Mouse (Mus musculus) hindbrain, embryonic 14.5 days (tissue): Measurements from ENCODE around the gene Ralgps2. TPM values are rescaled to one million over a fixed set of nuclear protein-coding genes. Genes with fewer than 3 reads are reported as not detected.

Experiments used
- ATAC-seq: fragments of 200-750 bp; cut with Nextera tagmentation; 2 replicates; pipeline ENCODE4 v1.8.0; 2017; ENCODE audit warnings: moderate number of reproducible peaks, mild to moderate bottlenecking, moderate TSS enrichment, moderate library complexity; ENCODE audit not compliant: low FRiP score
- DNase-seq: peaks from one replicate; pipeline ENCODE4 v3.0.0-alpha.2; 2015; ENCODE audit warnings: low spot score
- H3K27ac ChIP-seq: fragments of 300-500 bp; sonication (generic); 2 replicates; pipeline ENCODE4 v1.5.1; 2014; ENCODE audit warnings: mild to moderate bottlenecking, moderate library complexity
- H3K27me3 ChIP-seq: fragments of 300-500 bp; sonication (generic); 2 replicates; pipeline ENCODE4 v1.6.1; 2014; ENCODE audit warnings: mild to moderate bottlenecking, low read length, mixed read lengths; ENCODE audit not compliant: control insufficient read depth, insufficient read depth
- H3K36me3 ChIP-seq: fragments of 300-500 bp; sonication (generic); replicated peaks from 2 replicates; pipeline ENCODE4 v1.6.1; 2014; ENCODE audit not compliant: control insufficient read depth, insufficient read depth
- H3K4me1 ChIP-seq: fragments of 300-500 bp; sonication (generic); replicated peaks from 2 replicates; pipeline ENCODE4 v1.6.1; 2014; ENCODE audit warnings: antibody characterized with exemption, low read length, mixed read lengths; ENCODE audit not compliant: control insufficient read depth, insufficient read depth
- H3K4me2 ChIP-seq: fragments of 300-500 bp; sonication (generic); replicated peaks from 2 replicates; pipeline ENCODE4 v1.6.1; 2014; ENCODE audit warnings: mild to moderate bottlenecking, moderate library complexity
- H3K4me3 ChIP-seq: fragments of 300-500 bp; sonication (generic); replicated peaks from 2 replicates; pipeline ENCODE4 v1.5.1; 2014; ENCODE audit warnings: mild to moderate bottlenecking, low read length
- H3K9ac ChIP-seq: fragments of 300-500 bp; sonication (generic); 2 replicates; pipeline ENCODE4 v1.6.1; 2014
- H3K9me3 ChIP-seq: fragments of 300-500 bp; sonication (generic); 2 replicates; pipeline ENCODE4 v1.6.1; 2016; ENCODE audit warnings: low read length; ENCODE audit not compliant: control insufficient read depth
- WGBS: fragments of 180-500 bp; shearing (Covaris S2); extraction: QIAGEN DNeasy Blood & Tissue Kit; methylation state at CpG from one replicate; pipeline ENCODE4 v1.1.7; 2014; 5-methylcytosine and 5-hydroxymethylcytosine counted together
- polyA plus RNA-seq: library from polyadenylated mRNA; unstranded; fragments of >200 nt; fragmentation: Nextera tagmentation; extraction: Ambion mirVana; gene quantifications from 2 replicates; pipeline ENCODE4 v1.2.1, GENCODE M21; 2014

Gene Ralgps2
- 85.6 and 89.5 TPM in 2 replicates for polyA plus RNA-seq

GRCm38 (mm10) chr1:156939251-156940141, at the start of gene Ralgps2:
Ralgps2 (minus strand) TSS chr1:156939626.
- peak; percentile 82 for ATAC-seq
- WGBS: under 1% methylated on average over 116 of the region's 124 CpGs

DNA sequence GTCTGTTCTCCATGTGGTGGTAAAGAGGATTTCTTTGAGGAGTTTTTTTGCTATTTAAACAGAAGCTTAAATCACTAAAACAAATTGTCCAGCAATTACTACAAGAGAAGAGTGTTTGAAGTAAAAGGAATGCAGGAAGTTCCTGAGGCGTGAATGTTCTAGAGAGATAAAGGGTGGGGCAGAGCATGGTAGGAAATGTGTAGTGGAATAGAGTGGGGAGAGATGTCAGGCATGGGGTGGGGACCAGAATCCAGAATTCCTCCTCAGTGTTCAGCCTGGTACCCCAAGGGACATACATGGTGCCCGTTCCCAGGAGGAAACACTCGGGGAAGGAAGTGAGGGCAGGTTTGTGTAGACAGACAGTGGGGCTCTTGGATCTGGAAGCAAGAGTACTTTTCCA, 48.1 kb upstream of the Ralgps2 start:
- H3K9ac ChIP-seq: no peak overlapping the region
- H3K4me2 ChIP-seq: no peak overlapping the region
- no peaks in the 10 kb centered on the region for H3K36me3 ChIP-seq
- 87% methylated on average over 3 of the region's 3 CpGs for WGBS
- H3K27me3 ChIP-seq: no peaks in the 10 kb centered on the region
- DNase-seq (no peak), ATAC-seq (no peak)
- peaks cover 22% of the 10 kb centered on the region; the same call in 1 of the 2 replicates for H3K4me1 ChIP-seq
- no peak overlapping the region for H3K27ac ChIP-seq
- H3K9me3 ChIP-seq: no peaks in the 10 kb centered on the region
- H3K4me3 ChIP-seq: no peak overlapping the region

More at GRCm38 (mm10) chr1:156939251-156940141, at the start of gene Ralgps2:
- Histone ChIP-seq H3K9me3 (no peaks in the 10 kb centered on the region), H3K4me3 (peak within 1 kb of the TSS; percentile 95), H3K4me1 (peaks cover 14% of the 10 kb centered on the region), H3K4me2 (peak within 1 kb of the TSS; percentile 79), H3K27me3 (no peaks in the 10 kb centered on the region), H3K36me3 (no peaks in the 10 kb centered on the region), H3K9ac (peak within 1 kb of the TSS; percentile 97), H3K27ac (peak within 1 kb of the TSS; percentile 98)
- DNase-seq: peak; percentile 70

DNA sequence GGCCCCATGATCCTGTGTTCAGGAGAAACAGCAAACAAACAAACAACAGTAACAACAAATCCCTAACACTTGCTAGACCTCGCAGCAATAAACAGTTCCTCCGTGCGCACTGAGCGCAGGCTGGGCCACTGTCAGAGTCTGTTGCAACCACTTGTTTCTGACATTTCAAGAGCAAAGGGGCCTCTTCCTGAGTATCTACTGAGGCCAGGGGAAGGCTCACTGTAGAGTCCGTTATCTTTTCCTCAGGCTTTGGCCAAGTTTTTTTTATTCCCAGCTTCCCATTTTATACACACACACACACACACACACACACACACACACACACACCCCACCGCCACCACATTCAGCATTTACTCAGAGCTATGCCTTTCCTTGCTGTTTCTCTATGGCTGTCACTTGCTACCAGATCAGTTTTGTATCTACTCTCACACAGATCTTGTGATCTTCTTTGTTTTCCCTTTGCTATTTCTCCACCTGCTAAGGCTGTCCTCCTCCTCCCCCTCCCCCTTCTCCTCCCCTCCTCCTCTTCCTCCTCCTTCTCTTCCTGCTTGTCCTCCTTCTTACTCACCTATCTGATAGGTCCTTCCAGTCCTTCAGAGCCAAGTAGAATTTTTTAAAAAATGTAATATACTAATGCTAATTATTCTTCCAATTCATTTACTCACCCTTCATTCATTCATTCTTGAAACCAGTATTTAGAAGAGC, 47.4 kb upstream of the Ralgps2 start:
- Histone ChIP-seq H3K4me2 (no peak overlapping the region), H3K4me3 (no peak overlapping the region), H3K27me3 (no peaks in the 10 kb centered on the region), H3K9ac (no peak overlapping the region), H3K4me1 (peaks cover 22% of the 10 kb centered on the region; the same call in 1 of the 2 replicates), H3K36me3 (no peaks in the 10 kb centered on the region), H3K9me3 (no peaks in the 10 kb centered on the region), H3K27ac (no peak overlapping the region)
- WGBS: 80% methylated on average over 6 of the region's 6 CpGs
- ATAC-seq (no peak), DNase-seq (no peak)

DNA sequence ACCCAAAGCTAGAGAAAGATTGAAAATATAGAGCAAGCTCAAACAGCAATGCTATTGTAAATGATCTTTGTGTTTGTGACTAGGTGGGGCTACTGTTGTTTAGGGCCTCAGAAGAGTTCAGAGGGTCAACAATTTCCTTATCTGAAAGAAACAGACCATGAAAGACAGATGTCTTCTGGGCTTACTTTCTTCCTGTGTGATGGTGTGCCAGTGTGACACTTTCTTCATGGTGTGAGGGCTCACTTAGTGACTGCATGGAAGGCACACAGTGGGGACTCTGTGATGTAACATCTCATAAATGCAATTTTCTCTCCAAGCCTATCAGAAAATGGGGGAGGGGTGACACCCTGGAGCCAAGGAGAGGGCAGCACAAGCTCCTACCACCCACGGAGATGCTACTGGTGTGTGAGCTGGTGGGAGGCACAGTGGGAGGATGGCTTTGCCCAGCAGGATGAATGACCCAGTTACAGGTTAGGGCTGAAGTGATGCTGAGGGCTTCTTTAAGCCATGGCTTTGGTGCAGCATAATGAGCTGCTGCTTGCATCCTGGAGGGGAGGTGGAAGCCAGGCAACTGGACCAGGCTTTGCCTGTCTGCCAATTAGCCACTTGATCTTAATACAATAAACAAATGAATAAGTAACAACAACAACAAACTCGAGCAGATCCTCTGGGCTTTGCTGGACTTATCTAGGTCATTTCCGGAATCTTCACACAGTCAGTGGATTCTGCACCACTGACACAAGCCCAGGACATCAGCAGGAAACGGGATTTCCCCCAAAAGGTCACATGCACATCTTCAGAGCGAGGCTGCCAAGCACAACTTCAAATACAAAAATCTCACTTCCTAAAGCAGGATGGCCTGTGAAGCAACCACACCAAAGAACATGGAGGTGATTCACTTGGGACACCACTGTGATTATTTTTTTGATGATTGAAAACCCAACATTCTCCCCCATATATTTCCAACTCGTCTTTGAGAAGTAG, 46.5 kb upstream of the Ralgps2 start:
- H3K4me1 ChIP-seq: peaks cover 18% of the 10 kb centered on the region; the same call in 1 of the 2 replicates
- H3K27me3 ChIP-seq: no peaks in the 10 kb centered on the region
- H3K9ac ChIP-seq: no peak overlapping the region
- no peak for DNase-seq
- H3K36me3 ChIP-seq: no peaks in the 10 kb centered on the region
- 57% methylated on average over 6 of the region's 6 CpGs for whole genome bisulfite sequencing
- no peak overlapping the region for H3K27ac ChIP-seq
- no peak overlapping the region for H3K4me2 ChIP-seq
- no peak for ATAC-seq
- H3K9me3 ChIP-seq: no peaks in the 10 kb centered on the region
- H3K4me3 ChIP-seq: no peak overlapping the region

DNA sequence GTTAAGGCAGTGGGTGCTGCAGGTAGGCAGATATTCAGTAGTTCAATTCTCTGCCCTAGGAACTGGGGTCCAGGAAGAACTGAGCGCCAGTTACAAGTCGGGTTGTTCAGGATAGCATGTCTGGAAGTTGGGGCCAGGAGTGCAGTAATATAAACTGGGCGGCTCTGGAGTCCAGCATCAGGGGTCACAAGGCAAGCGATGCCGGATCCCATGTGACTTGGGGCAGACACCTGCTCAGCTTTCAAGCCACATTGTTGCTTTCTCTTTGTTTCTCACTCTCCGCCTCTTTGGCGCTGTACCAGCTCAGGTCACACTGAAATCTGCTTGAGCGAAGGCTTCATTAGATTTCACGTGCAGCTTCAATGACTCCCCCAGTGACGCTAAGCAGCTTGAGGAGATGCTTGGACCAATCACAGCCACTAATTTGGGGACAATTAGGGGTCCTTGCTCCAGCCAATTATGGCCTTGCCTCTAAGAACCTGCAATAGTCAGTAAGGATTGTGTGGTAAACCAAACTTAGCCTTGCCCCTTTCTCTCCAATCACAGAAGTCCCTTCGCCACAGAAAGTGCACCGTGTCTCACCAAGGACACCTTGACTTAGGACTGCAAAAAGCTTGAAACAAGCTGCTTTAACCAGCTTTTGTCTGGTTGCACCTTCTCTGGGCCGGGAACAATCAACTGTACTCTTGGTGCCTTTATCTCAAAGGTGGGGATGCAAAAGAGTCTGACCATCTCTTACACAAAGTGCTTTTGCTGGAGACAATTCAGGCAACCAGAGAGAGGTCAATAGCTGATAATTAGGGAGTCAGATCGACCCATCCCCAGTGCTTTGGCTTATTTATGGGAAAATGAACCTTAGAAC, 43.8 kb upstream of the Ralgps2 start:
- no peaks in the 10 kb centered on the region for H3K36me3 ChIP-seq
- whole genome bisulfite sequencing: 70% methylated on average over 14 of the region's 14 CpGs
- no peak overlapping the region for H3K9ac ChIP-seq
- ATAC-seq (no peak), DNase-seq (no peak)
- H3K4me1 ChIP-seq: no peaks in the 10 kb centered on the region
- no peaks in the 10 kb centered on the region for H3K27me3 ChIP-seq
- H3K27ac ChIP-seq: no peak overlapping the region
- H3K9me3 ChIP-seq: no peaks in the 10 kb centered on the region
- no peak overlapping the region for H3K4me2 ChIP-seq
- H3K4me3 ChIP-seq: no peak overlapping the region

- Histone ChIP-seq H3K9ac (no peak overlapping the region), H3K27me3 (no peaks in the 10 kb centered on the region), H3K9me3 (no peaks in the 10 kb centered on the region), H3K27ac (no peak overlapping the region), H3K4me2 (no peak overlapping the region), H3K36me3 (no peaks in the 10 kb centered on the region), H3K4me3 (no peak overlapping the region), H3K4me1 (no peaks in the 10 kb centered on the region)
- no peak for ATAC-seq
- no peak for DNase-seq
- 74% methylated on average over 9 of the region's 9 CpGs for WGBS
These were observed 42.5 kb upstream of the Ralgps2 start for GRCm38 (mm10) chr1:156981975-156982374.

GRCm38 (mm10) chr1:156979722-156980121, 40.3 kb upstream of the Ralgps2 start:
- H3K9me3 ChIP-seq: no peaks in the 10 kb centered on the region
- no peaks in the 10 kb centered on the region for H3K36me3 ChIP-seq
- no peak overlapping the region for H3K9ac ChIP-seq
- H3K4me3 ChIP-seq: no peak overlapping the region
- H3K27me3 ChIP-seq: no peaks in the 10 kb centered on the region
- H3K4me2 ChIP-seq: no peak overlapping the region
- DNase-seq: no peak
- no peak overlapping the region for H3K27ac ChIP-seq
- 71% methylated on average over 4 of the region's 4 CpGs for WGBS
- H3K4me1 ChIP-seq: no peaks in the 10 kb centered on the region
- ATAC-seq: no peak

- 92% methylated on average over 7 of the region's 7 CpGs for WGBS
- H3K27ac ChIP-seq: no peak overlapping the region
- no peak overlapping the region for H3K4me2 ChIP-seq
- no peak overlapping the region for H3K4me3 ChIP-seq
- no peaks in the 10 kb centered on the region for H3K36me3 ChIP-seq
- H3K27me3 ChIP-seq: no peaks in the 10 kb centered on the region
- H3K4me1 ChIP-seq: no peaks in the 10 kb centered on the region
- ATAC-seq: no peak
- no peak for DNase-seq
- H3K9ac ChIP-seq: no peak overlapping the region
- no peaks in the 10 kb centered on the region for H3K9me3 ChIP-seq
These were observed 39.2 kb upstream of the Ralgps2 start for GRCm38 (mm10) chr1:156978656-156979055.
